Mouse (Mus musculus): Measurements from ENCODE around the gene Cyp46a1. TPM values are rescaled to one million over a fixed set of nuclear protein-coding genes. Genes with fewer than 3 reads are reported as not detected.

Cyp46a1 gene
- polyA plus RNA-seq, 1 experiment from 2014 or later: 0.41 TPM

GRCm38 (mm10) chr12:108389718-108390117, 55.5 kb downstream of the Cyp46a1 start:
- 48% methylated on average over 3 of the region's 3 CpGs for WGBS (ENCODE audit: insufficient replicate concordance)
- ATAC-seq (ENCODE audit: low read depth) (no peak), DNase-seq (no peak)
- Histone ChIP-seq H3K4me1 (replicated peaks) (0 out of 2 replicates have a peak, but pooled peaks cover 4% of the 10 kb centered on the region), H3K27ac (no peak overlapping the region), H3K4me2 (no peak overlapping the region), H3K4me3 (replicated peaks) (no peak overlapping the region), H3K9me3 (replicated peaks) (no peaks in the 10 kb centered on the region), H3K36me3 (no peaks in the 10 kb centered on the region), H3K27me3 (no peaks in the 10 kb centered on the region), H3K9ac (no peak overlapping the region)

- no peaks in the 10 kb centered on the region for H3K27me3 ChIP-seq
- 56% methylated on average over 12 of the region's 12 CpGs for WGBS (ENCODE audit: insufficient replicate concordance)
- H3K4me1 ChIP-seq (replicated peaks): 0 out of 2 replicates have a peak, but pooled peaks cover 4% of the 10 kb centered on the region
- H3K36me3 ChIP-seq: no peaks in the 10 kb centered on the region
- DNase-seq (no peak), ATAC-seq (ENCODE audit: low read depth) (no peak)
- H3K4me3 ChIP-seq (replicated peaks): no peak overlapping the region
- H3K4me2 ChIP-seq: no peak overlapping the region
- no peaks in the 10 kb centered on the region for H3K9me3 ChIP-seq (replicated peaks)
- no peak overlapping the region for H3K27ac ChIP-seq
- no peak overlapping the region for H3K9ac ChIP-seq
These were observed 58.3 kb downstream of the Cyp46a1 start for GRCm38 (mm10) chr12:108392254-108393044.

GRCm38 (mm10) chr12:108393082-108393481, 58.9 kb downstream of the Cyp46a1 start:
- Histone ChIP-seq H3K4me2 (no peak overlapping the region), H3K36me3 (no peaks in the 10 kb centered on the region), H3K4me3 (replicated peaks) (no peak overlapping the region), H3K9me3 (replicated peaks) (no peaks in the 10 kb centered on the region), H3K27ac (no peak overlapping the region), H3K9ac (no peak overlapping the region), H3K27me3 (no peaks in the 10 kb centered on the region), H3K4me1 (replicated peaks) (0 out of 2 replicates have a peak, but pooled peaks cover 4% of the 10 kb centered on the region)
- ATAC-seq (ENCODE audit: low read depth) (no peak), DNase-seq (no peak)
- 75% methylated on average over 4 of the region's 4 CpGs for WGBS (ENCODE audit: insufficient replicate concordance)

GRCm38 (mm10) chr12:108393637-108394036, 59.5 kb downstream of the Cyp46a1 start:
- H3K9ac ChIP-seq: no peak overlapping the region
- 0 out of 2 replicates have a peak, but pooled peaks cover 4% of the 10 kb centered on the region for H3K4me1 ChIP-seq (replicated peaks)
- no peaks in the 10 kb centered on the region for H3K9me3 ChIP-seq (replicated peaks)
- ATAC-seq (ENCODE audit: low read depth) (peak; percentile 48; the same call in 1 of the 2 replicates), DNase-seq (no peak)
- no peak overlapping the region for H3K4me3 ChIP-seq (replicated peaks)
- no peak overlapping the region for H3K4me2 ChIP-seq
- no peak overlapping the region for H3K27ac ChIP-seq
- WGBS (ENCODE audit: insufficient replicate concordance): 54% methylated on average over 4 of the region's 4 CpGs
- H3K27me3 ChIP-seq: no peaks in the 10 kb centered on the region
- H3K36me3 ChIP-seq: no peaks in the 10 kb centered on the region

- Histone ChIP-seq H3K9ac (no peak overlapping the region), H3K27ac (no peak overlapping the region), H3K4me1 (replicated peaks) (0 out of 2 replicates have a peak, but pooled peaks cover 4% of the 10 kb centered on the region), H3K4me2 (no peak overlapping the region), H3K4me3 (replicated peaks) (no peak overlapping the region), H3K9me3 (replicated peaks) (no peaks in the 10 kb centered on the region), H3K36me3 (no peaks in the 10 kb centered on the region), H3K27me3 (no peaks in the 10 kb centered on the region)
- DNase-seq (no peak), ATAC-seq (ENCODE audit: low read depth) (no peak)
- 65% methylated on average over 17 of the region's 17 CpGs for WGBS (ENCODE audit: insufficient replicate concordance)
These were observed 60.5 kb downstream of the Cyp46a1 start for GRCm38 (mm10) chr12:108394534-108395284.

- no peak overlapping the region for H3K27ac ChIP-seq
- no peak overlapping the region for H3K4me3 ChIP-seq (replicated peaks)
- no peaks in the 10 kb centered on the region for H3K27me3 ChIP-seq
- no peaks in the 10 kb centered on the region for H3K9me3 ChIP-seq (replicated peaks)
- H3K36me3 ChIP-seq: no peaks in the 10 kb centered on the region
- H3K9ac ChIP-seq: no peak overlapping the region
- ATAC-seq (ENCODE audit: low read depth): no peak
- DNase-seq: no peak
- no peak overlapping the region for H3K4me2 ChIP-seq
- H3K4me1 ChIP-seq (replicated peaks): 0 out of 2 replicates have a peak, but pooled peaks cover 4% of the 10 kb centered on the region
- 67% methylated on average over 6 of the region's 6 CpGs for WGBS (ENCODE audit: insufficient replicate concordance)
These were observed 61.1 kb downstream of the Cyp46a1 start for GRCm38 (mm10) chr12:108395285-108395660.

- no peaks in the 10 kb centered on the region for H3K27me3 ChIP-seq
- 64% methylated on average over 11 of the region's 11 CpGs for WGBS (ENCODE audit: insufficient replicate concordance)
- H3K4me2 ChIP-seq: no peak overlapping the region
- no peak overlapping the region for H3K4me3 ChIP-seq (replicated peaks)
- H3K9me3 ChIP-seq (replicated peaks): no peaks in the 10 kb centered on the region
- H3K9ac ChIP-seq: no peak overlapping the region
- H3K36me3 ChIP-seq: no peaks in the 10 kb centered on the region
- 0 out of 2 replicates have a peak, but pooled peaks cover 4% of the 10 kb centered on the region for H3K4me1 ChIP-seq (replicated peaks)
- no peak overlapping the region for H3K27ac ChIP-seq
- no peak for ATAC-seq (ENCODE audit: low read depth)
- DNase-seq: no peak
These were observed 62.1 kb downstream of the Cyp46a1 start for GRCm38 (mm10) chr12:108396081-108396947.

GRCm38 (mm10) chr12:108398681-108399080, 64.5 kb downstream of the Cyp46a1 start:
- no peak overlapping the region for H3K9ac ChIP-seq
- H3K36me3 ChIP-seq: no peaks in the 10 kb centered on the region
- DNase-seq (no peak), ATAC-seq (ENCODE audit: low read depth) (no peak)
- 63% methylated on average over 7 of the region's 7 CpGs for WGBS (ENCODE audit: insufficient replicate concordance)
- H3K27me3 ChIP-seq: no peaks in the 10 kb centered on the region
- H3K9me3 ChIP-seq (replicated peaks): no peaks in the 10 kb centered on the region
- no peak overlapping the region for H3K27ac ChIP-seq
- H3K4me2 ChIP-seq: no peak overlapping the region
- no peak overlapping the region for H3K4me3 ChIP-seq (replicated peaks)
- no peaks in the 10 kb centered on the region for H3K4me1 ChIP-seq (replicated peaks)

- Histone ChIP-seq H3K4me2 (no peak overlapping the region), H3K4me3 (replicated peaks) (no peak overlapping the region), H3K9me3 (replicated peaks) (no peaks in the 10 kb centered on the region), H3K27ac (no peak overlapping the region), H3K4me1 (replicated peaks) (no peaks in the 10 kb centered on the region), H3K36me3 (no peaks in the 10 kb centered on the region), H3K27me3 (no peaks in the 10 kb centered on the region), H3K9ac (no peak overlapping the region)
- ATAC-seq (ENCODE audit: low read depth) (no peak), DNase-seq (no peak)
- WGBS (ENCODE audit: insufficient replicate concordance): 67% methylated on average over 8 of the region's 8 CpGs
These were observed 65.0 kb downstream of the Cyp46a1 start for GRCm38 (mm10) chr12:108399191-108399590.

GRCm38 (mm10) chr12:108400951-108401350, 66.8 kb downstream of the Cyp46a1 start:
- Histone ChIP-seq H3K4me2 (no peak overlapping the region), H3K27me3 (no peaks in the 10 kb centered on the region), H3K27ac (no peak overlapping the region), H3K9me3 (replicated peaks) (no peaks in the 10 kb centered on the region), H3K4me1 (replicated peaks) (no peaks in the 10 kb centered on the region), H3K9ac (no peak overlapping the region), H3K36me3 (no peaks in the 10 kb centered on the region), H3K4me3 (replicated peaks) (no peak overlapping the region)
- no peak for DNase-seq
- WGBS (ENCODE audit: insufficient replicate concordance): 50% methylated on average over 8 of the region's 8 CpGs
- no peak for ATAC-seq (ENCODE audit: low read depth)

GRCm38 (mm10) chr12:108403957-108404356, 69.8 kb downstream of the Cyp46a1 start:
- H3K27me3 ChIP-seq: no peaks in the 10 kb centered on the region
- H3K9ac ChIP-seq: no peak overlapping the region
- no peak overlapping the region for H3K4me2 ChIP-seq
- no peaks in the 10 kb centered on the region for H3K36me3 ChIP-seq
- no peak overlapping the region for H3K4me3 ChIP-seq (replicated peaks)
- ATAC-seq (ENCODE audit: low read depth) (no peak), DNase-seq (no peak)
- H3K9me3 ChIP-seq (replicated peaks): no peaks in the 10 kb centered on the region
- WGBS (ENCODE audit: insufficient replicate concordance): 57% methylated on average over 6 of the region's 6 CpGs
- H3K27ac ChIP-seq: no peak overlapping the region
- H3K4me1 ChIP-seq (replicated peaks): no peaks in the 10 kb centered on the region
